Mouse (Mus musculus): Measurements from ENCODE around the gene Ncoa5.

- TF ChIP-seq CTCF (IDR thresholded peaks at IDR 0.05; ENCODE audit: low read depth) (no peak), EP300 (IDR thresholded peaks at IDR 0.05; ENCODE audit: low read depth) (no peak)
Observed at GRCm38 (mm10) chr2:165078045-165078444, 43.4 kb upstream of the Ncoa5 start.
